Mouse (Mus musculus) urinary bladder, postnatal 0 days (tissue): Measurements from ENCODE around the gene Wnt5b. TPM values are rescaled to one million over a fixed set of nuclear protein-coding genes. Genes with fewer than 3 reads are reported as not detected.

Experiments
- polyA plus RNA-seq: library from polyadenylated mRNA; unstranded; fragments of >200 nt; fragmentation: Nextera tagmentation; extraction: Ambion mirVana; gene quantifications from 2 replicates; pipeline ENCODE4 v1.2.1, GENCODE M21; 2015

Wnt5b gene
- 3.8 and 4.9 TPM in 2 replicates for polyA plus RNA-seq

DNA sequence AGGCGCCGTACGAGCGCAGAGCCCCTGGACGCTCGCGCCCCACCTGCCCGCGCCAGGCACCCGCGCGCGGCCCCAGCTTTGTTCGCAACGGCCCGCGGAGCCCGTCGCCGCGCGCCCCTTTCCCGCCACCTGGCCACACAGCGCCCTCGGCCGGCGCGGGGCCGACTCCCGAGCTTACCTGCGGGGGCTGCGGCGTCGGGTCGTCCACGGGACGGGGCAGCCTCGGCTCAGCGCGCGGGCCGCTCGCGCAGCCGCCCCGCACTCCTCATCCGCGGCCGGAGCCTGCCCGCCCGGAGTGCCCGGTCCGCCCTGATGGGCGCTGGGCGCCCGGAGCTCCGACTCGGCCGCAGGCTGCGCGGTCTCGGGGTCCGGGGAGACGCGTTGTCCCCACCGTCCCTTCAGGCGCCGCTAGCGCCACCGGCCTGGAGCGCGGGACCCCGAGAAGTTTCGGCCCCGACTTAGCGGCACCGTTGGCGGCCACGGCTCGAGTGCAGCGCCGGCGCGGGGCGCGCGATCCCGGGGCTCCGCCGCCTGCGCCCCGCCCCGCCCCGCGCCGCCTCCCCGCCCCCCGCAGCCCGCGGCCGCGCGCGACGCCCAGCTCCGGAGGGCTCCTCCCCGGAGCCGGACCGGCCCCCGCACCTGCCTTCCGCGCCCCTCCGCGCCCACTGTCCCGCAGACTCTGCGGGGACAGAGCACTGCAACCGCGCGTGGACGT, at the start of gene Wnt5b:
Gene Wnt5b (minus strand): TSS at position 545 of the 715 bp plus-strand sequence.

DNA sequence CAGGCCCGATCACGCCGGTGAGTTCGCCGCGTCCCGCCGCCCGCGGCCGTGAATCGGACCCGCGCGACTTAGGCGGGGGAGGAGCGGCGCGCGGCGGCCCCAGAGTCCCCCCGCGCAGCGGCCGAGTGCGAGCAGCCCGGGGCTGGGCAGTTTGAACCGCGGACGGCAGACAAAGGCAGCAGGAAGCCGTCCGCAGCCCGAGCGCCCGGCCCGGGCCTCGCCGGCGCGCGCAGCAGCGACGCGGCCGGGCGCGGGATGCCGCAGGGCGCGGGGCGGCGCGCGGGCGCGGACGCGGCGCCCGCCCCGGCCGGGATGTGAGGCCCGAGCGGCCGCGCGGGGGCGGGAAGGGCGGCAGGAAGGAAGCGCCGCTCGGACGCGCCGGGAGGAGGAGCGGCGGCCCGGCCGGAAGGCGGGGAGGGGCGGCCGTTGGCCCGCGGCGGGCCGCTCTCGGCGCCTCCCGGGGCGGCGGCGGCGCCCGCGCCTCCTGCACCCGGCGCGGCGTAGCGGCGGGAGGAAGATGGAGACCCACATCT, 64.7 kb downstream of the Wnt5b start, which contains the start of gene Fbxl14:
Gene Fbxl14 (plus strand): TSS at position 326 of the 533 bp plus-strand sequence.

DNA sequence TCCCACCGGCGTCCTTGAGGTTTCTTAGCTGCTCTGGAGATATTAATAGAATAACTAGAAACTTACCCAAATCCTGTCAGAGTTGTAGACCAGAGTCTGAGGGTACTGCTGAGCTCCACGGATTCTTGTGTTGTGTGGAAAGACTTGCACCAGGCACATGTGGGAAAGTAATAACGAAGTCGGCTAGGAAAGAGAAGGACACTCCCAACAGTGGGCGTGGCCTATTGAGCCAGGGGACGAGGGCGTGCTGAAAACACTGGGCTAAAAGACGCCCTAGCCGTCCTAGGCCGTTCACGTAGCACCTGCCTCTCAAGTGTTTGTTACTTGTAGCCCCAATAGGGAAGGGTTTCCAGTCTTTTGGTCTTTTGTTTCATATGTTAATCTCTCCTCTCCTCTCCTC, 126.8 kb downstream of the Wnt5b start, which contains the start of gene Adipor2:
Gene Adipor2 (minus strand): TSS at position 351 of the 400 bp plus-strand sequence.

Other genes starting within 250 kb of the Wnt5b start
- gene Lrtm2, start 213.6 kb downstream of the Wnt5b start, polyA plus RNA-seq, result 0.11 TPM in 1 of 2 replicates, not detected in the other
- 51.0 and 55.6 TPM in 2 replicates for gene Adipor2, start 126.6 kb downstream of the Wnt5b start, polyA plus RNA-seq
- 2.4 and 3.1 TPM in 2 replicates for gene Fbxl14, start 64.7 kb downstream of the Wnt5b start, polyA plus RNA-seq